Mouse (Mus musculus): ENCODE measurements at regions not wholly inside any gene's neighbourhood (a gene's known extent, or its start where the extent isn't known, plus 50 kb on each side); places are given as distances from the start of the nearest gene placed in this dataset.

DNA sequence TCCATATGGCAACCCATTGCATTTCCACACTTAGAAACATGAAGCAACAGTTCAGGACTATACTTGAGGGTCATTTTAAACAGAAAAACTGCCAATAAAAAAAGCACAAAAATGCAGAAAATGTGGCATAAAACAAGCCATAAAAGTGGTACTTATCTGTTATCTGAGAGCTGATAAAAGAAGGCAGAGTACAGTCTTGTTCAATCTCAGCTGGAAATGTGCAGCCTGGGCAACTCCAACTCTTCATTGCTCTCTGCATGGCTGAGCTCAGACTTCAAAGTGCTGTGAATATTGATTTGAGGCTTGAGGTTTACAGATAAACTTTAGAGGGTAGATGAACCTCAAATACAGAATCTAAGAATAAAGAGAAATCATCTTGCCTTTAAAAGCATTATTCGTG is 151.1 kb upstream of the Lrrn1 start:
- TF ChIP-seq POLR2A (IDR thresholded peaks at IDR 0.05; ENCODE audit: low read depth, low read length) (no peak), CTCF (IDR thresholded peaks at IDR 0.05; ENCODE audit: borderline replicate concordance, insufficient read depth, low read length) (no peak)
